Mouse (Mus musculus) adrenal gland, adult 18-20 months (tissue): ENCODE measurements at regions not wholly inside any gene's neighbourhood (a gene's known extent, or its start where the extent isn't known, plus 50 kb on each side); places are given as distances from the start of the nearest gene placed in this dataset.

ENCODE experiments used
- DNase-seq, 2 experiments: peaks; one replicate each; pipeline ENCODE4 v3.0.0; 2021 to 2022; ENCODE audit warnings: low spot score in 2 of 2

DNA sequence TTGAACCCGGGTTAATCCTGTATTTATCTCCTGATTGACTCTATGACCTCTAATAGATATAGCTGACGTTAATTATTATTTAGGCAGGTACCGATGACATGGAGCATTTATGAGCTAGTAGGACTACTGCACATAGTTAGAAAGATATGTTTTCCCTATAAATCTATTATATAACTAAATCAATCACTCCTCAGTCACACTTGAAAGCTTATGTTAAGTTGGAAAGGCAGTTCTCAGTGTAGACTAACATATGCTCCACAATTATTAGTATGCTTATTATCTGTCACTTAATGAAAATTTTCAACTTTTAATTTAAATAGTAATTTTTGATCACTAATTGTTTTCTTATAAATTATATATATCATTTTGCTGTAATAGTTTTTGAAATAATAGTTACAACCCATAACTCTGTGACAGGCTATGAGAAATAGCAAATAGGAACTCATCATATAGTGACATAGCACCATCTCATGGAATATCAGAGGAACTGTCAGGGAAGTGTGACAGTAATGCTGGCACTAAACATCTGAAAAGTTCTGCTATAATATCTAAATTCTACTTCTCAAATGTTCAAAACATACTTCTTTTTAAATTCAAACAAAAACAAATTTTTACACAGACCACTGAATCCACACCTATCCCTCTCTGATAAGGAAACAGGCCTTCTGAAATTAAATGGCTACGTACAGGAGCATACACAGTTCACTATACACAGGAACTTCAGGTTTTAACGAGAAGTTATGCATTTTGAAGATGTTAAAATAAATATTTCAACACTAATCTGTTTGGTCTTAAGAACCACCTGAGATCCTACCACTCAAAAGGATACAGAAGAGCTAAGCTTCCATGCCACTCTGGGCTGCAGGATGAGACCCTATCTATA lies 75.3 kb upstream of the Map2 start:
- DNase-seq, result no peak

DNA sequence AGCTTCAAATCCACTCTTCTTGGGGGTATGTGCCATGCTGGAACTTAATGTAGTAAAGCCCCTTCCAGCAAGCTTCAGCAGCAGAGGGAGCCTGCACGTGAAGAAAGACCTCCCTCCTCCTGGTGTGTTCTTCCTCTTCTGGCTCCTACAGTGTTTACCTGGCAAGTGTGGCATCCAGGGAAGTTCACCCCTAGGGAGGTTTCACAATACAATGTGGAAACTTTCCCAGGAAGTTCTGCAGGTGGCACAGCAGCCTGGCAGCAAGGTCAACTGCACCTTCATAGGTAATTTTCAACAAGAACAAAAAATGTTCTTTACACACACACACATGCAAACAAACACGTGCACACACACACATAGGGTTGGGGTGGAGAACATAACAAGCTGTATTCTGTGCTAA lies 73.7 kb upstream of the Map2 start:
- no peak for DNase-seq

DNA sequence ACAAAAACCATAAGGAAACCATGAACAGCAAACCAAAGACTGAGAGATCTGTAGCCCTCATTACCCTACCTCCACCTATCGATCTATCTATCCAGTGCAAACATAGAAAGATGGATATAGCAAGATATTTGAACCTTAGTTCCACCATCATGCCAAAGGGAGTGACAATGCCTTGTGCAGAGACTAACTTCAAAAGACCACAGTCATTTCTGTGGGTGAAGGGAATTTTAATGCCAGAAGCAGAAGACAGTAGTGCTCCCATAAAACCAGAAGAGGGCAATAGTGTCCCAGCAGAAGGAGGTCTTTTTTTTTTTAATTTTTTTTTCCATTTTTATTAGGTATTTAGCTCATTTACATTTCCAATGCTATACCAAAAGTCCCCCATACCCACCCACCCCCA lies 70.6 kb upstream of the Map2 start:
- DNase-seq, result no peak

DNA sequence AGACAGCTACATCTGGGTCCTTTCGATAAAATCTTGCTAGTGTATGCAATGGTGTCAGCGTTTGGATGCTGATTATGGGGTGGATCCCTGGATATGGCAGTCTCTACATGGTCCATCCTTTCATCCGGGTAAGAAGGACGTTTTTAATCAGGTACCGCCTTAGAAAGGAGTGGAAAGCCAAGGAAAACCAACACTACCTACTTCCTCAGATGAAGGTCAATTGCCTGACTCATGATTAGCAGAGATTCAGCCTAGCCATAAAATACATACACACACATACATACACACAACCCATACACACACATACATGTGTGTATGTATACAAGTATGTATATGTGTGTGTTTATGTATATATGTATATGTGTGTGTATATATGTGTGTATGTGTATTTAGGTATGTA lies 69.9 kb upstream of the Map2 start:
- DNase-seq, result no peak

DNA sequence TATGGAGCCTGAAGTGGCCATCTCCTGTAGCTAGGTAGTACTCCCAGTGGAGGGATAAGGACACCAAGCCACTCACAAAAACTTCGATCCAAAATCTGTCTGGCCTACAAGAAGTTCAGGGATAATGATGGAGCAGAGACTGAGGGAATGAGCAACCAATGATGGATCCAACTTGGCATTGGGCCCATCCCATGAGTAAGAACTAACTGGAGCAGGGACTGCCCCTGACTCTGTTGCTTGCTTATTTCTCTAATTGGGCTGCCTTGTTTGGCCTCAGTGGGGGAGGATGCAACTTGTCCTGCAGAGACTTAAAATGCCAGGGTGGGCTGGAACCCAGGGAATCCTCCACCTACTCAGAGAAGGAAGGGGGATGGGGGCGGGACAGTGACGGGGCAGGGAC lies 67.0 kb upstream of the Map2 start:
- DNase-seq, result peak; percentile 27 to 57

DNA sequence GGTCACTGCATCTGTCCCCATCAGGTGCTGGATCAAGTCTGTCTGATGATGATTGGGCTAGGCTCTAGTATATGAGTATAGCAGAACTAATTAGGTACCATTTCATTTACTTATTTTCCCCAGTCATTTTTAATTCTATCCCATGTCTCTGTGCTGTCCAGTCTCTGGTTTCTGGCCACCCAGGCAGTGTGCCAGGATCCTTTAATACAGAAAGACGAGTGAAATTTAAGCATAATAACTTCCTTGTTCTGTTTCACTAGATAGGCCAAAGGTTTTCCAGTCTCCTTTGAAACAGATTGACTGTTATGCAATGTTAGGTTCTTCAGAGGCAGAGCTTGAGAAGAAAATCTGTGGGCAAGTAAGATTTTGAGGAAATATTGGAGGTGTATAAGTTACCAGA lies 61.2 kb upstream of the Map2 start:
- no peak for DNase-seq

DNA sequence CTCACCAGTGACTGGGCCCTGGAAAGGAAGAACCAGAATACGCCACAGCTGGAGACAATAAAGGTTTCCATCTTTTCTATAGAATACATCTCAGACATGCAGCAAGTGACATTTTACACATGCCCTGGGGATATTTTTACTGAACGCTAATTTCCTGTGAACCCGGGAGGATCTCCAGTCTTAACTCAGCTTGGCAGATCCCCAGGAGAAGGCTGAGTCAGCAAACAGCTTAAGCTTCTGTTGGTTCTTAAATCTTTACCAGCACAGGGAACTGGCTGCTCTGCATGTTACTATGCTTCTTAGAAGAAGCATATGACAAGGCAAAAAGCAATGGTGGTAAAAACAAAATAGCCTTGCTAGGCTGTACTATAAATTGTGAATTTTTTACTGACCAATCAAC lies 59.7 kb upstream of the Map2 start:
- no peak for DNase-seq
